In the genomic region with DNA sequence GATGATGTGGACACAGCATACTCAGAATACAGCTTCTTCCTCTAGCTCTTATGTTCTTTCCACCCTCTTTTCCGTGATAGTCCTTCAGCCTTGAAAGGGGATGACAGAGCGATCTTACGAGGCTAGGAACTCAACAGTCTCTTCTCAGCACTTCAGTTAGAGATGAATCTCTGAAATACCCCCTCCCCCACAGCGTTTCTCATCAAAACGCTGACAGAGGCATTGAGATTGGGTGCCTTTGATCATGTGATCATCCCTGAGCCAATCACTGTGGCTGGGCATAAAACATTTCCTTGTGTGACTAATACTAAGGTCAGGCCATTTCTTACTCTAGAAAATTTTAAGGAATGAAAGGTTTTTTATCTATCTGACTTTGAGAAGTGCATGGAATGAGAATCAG, we compare ENCODE assay signal across 14 mouse cellular contexts. TPM values are rescaled to one million over a fixed set of nuclear protein-coding genes. Genes with fewer than 3 reads are reported as not detected.
DNase-seq lines count a peak whose midpoint lies in the region; ATAC-seq and TF ChIP-seq lines count a peak whose summit lies in the region.
"Had no signal": no experiment of that assay in that cellular context is flagged by ENCODE, and none has a peak within 500 bp of the region (broad histone marks: within the 10 kb centered on the region; RNA-seq: fewer than 3 reads in every experiment).

No protein-coding gene starts in this region.

- H3K27ac ChIP-seq in forebrain, postnatal 0 days (ENCODE audit: low read depth, low read length) = no peak overlapping the region
- no peak overlapping the region for H3K27ac ChIP-seq in forebrain, embryonic 10.5 days
- H3K27ac ChIP-seq in CH12.LX (ENCODE audit: insufficient read depth, low read depth) = no peak overlapping the region
- H3K27ac ChIP-seq in midbrain, embryonic 15.5 days = no peak overlapping the region
- H3K27ac ChIP-seq: limb, embryonic 15.5 days had no signal

- 63% methylated on average over 5 of the region's 5 CpGs for WGBS in forebrain, postnatal 0 days
- WGBS in forebrain, embryonic 10.5 days = 66% methylated on average over 5 of the region's 5 CpGs
- WGBS in midbrain, embryonic 15.5 days = 54% methylated on average over 5 of the region's 5 CpGs

- no peaks in the 10 kb centered on the region for H3K4me1 ChIP-seq in forebrain, postnatal 0 days (ENCODE audit: insufficient read depth)
- no peaks in the 10 kb centered on the region for H3K4me1 ChIP-seq in forebrain, embryonic 10.5 days
- H3K4me1 ChIP-seq in CH12.LX (ENCODE audit: control insufficient read depth in 1 of 2, insufficient read depth in 2 of 2) = peaks cover 6 to 15% of the 10 kb centered on the region in 2 experiments
- no peaks in the 10 kb centered on the region for H3K4me1 ChIP-seq in midbrain, embryonic 15.5 days
- H3K4me1 ChIP-seq: limb, embryonic 15.5 days had no signal

- TF ChIP-seq POLR2A in CH12.LX (IDR thresholded peaks at IDR 0.05; ENCODE audit: low read depth, low read length) = peak; percentile 64

- no peak for TF ChIP-seq CTCF in forebrain, postnatal 0 days (IDR thresholded peaks at IDR 0.05; ENCODE audit: low read depth)
- TF ChIP-seq CTCF in CH12.LX (conservative IDR thresholded peaks at IDR 0.05 in 1 of 2, IDR thresholded peaks at IDR 0.05 in 1 of 2; ENCODE audit: low read depth in 2 of 2, low read length in 2 of 2) = no peak

- H3K9me3 ChIP-seq in forebrain, postnatal 0 days (ENCODE audit: low read length) = no peaks in the 10 kb centered on the region
- H3K9me3 ChIP-seq in forebrain, embryonic 10.5 days = no peaks in the 10 kb centered on the region
- no peaks in the 10 kb centered on the region for H3K9me3 ChIP-seq in CH12.LX (replicated peaks; ENCODE audit: low read length)
- no peaks in the 10 kb centered on the region for H3K9me3 ChIP-seq in midbrain, embryonic 15.5 days
- H3K9me3 ChIP-seq: limb, embryonic 15.5 days had no signal

- 0 out of 2 replicates have a peak overlapping the region, but pooled peaks have one; percentile 10 for H3K4me2 ChIP-seq in forebrain, postnatal 0 days (ENCODE audit: low read depth)
- H3K4me2 ChIP-seq in CH12.LX (ENCODE audit: insufficient read depth, low read depth, poor library complexity, severe bottlenecking) = peak overlapping the region; percentile 94
- peak overlapping the region; percentile 24; the same call in 1 of the 2 replicates for H3K4me2 ChIP-seq in midbrain, embryonic 15.5 days
- H3K4me2 ChIP-seq: limb, embryonic 15.5 days; lung, embryonic 14.5 days had no signal

- no peak for TF ChIP-seq RAD21 in CH12.LX (IDR thresholded peaks at IDR 0.05; ENCODE audit: low read depth, low read length)

- 0 out of 2 replicates have a peak, but pooled peaks cover 6% of the 10 kb centered on the region for H3K79me2 ChIP-seq in CH12.LX (replicated peaks; ENCODE audit: control insufficient read depth, extremely low read depth, insufficient read depth, poor library complexity, severe bottlenecking)

- no peak for TF ChIP-seq EP300 in CH12.LX (IDR thresholded peaks at IDR 0.05; ENCODE audit: low read length)

- H3K27me3 ChIP-seq in forebrain, postnatal 0 days (ENCODE audit: insufficient read depth, low read length) = no peaks in the 10 kb centered on the region
- no peaks in the 10 kb centered on the region for H3K27me3 ChIP-seq in forebrain, embryonic 10.5 days (ENCODE audit: poor library complexity, severe bottlenecking)
- H3K27me3 ChIP-seq in CH12.LX (replicated peaks) = no peaks in the 10 kb centered on the region
- no peaks in the 10 kb centered on the region for H3K27me3 ChIP-seq in midbrain, embryonic 15.5 days (replicated peaks)
- H3K27me3 ChIP-seq: limb, embryonic 15.5 days had no signal

- no peaks in the 10 kb centered on the region for H3K36me3 ChIP-seq in forebrain, postnatal 0 days (ENCODE audit: insufficient read depth)
- no peaks in the 10 kb centered on the region for H3K36me3 ChIP-seq in forebrain, embryonic 10.5 days (replicated peaks)
- H3K36me3 ChIP-seq in CH12.LX (replicated peaks in 1 of 2; ENCODE audit: control insufficient read depth in 1 of 2, insufficient read depth in 1 of 2, low read length in 1 of 2) = peaks cover 9 to 17% of the 10 kb centered on the region in 2 experiments
- H3K36me3 ChIP-seq in midbrain, embryonic 15.5 days (replicated peaks) = no peaks in the 10 kb centered on the region
- H3K36me3 ChIP-seq: limb, embryonic 15.5 days had no signal

- H3K4me3 ChIP-seq in forebrain, postnatal 0 days (ENCODE audit: low read depth, low read length) = no peak overlapping the region
- no peak overlapping the region for H3K4me3 ChIP-seq in forebrain, embryonic 10.5 days
- peak overlapping the region; percentile 58 to 76 (median 69) for H3K4me3 ChIP-seq in CH12.LX (replicated peaks in 1 of 3; ENCODE audit: low read depth in 2 of 3, low read length in 2 of 3, poor library complexity in 1 of 3)
- H3K4me3 ChIP-seq in midbrain, embryonic 15.5 days = peak overlapping the region; percentile 26
- H3K4me3 ChIP-seq: limb, embryonic 15.5 days had no signal

- dilution Hi-C loops in CH12.LX (cut with MboI; ENCODE audit: extremely low pct_ligation_motif_present, extremely low pct_unique_long_range_greater_than_20kb, low sequenced_read_pairs) = no loop called here

- no peak overlapping the region for H3K9ac ChIP-seq in forebrain, postnatal 0 days
- peak overlapping the region; percentile 89 for H3K9ac ChIP-seq in CH12.LX (ENCODE audit: insufficient read depth, low read depth)
- no peak overlapping the region for H3K9ac ChIP-seq in midbrain, embryonic 15.5 days
- H3K9ac ChIP-seq: limb, embryonic 15.5 days; lung, embryonic 14.5 days had no signal

- in situ Hi-C loops in CH12.LX (cut with MboI; ENCODE audit: low pct_ligation_motif_present, low pct_unique_long_range_greater_than_20kb, low sequenced_read_pairs) = loop anchor here (10.0 kb wide), 1 partner anchor 229 kb away; no protein-coding TSS in a partner anchor

- DNase-seq in forebrain, postnatal 0 days = no peak
- no peak for DNase-seq in forebrain, embryonic 10.5 days (ENCODE audit: extremely low spot score, low spot score)
- DNase-seq in CH12.LX (ENCODE audit: extremely low read depth) = peak; percentile 94
- peak; percentile 74 for DNase-seq in adrenal gland, postnatal 14 days
- DNase-seq in layer of hippocampus, postnatal 36 days = no peak
- no peak for DNase-seq in cerebellum, adult 11 months
- DNase-seq: cerebellum, adult 8-10 months; gastrocnemius, postnatal 10 days; kidney, postnatal 10 days; lung, embryonic 14.5 days; right cerebral cortex, postnatal 4 days had no signal

- peak; percentile 62 for ATAC-seq in forebrain, postnatal 0 days
- peak; percentile 78 for ATAC-seq in midbrain, embryonic 15.5 days (replicated peaks)
- no peak for ATAC-seq in CD4-positive, CD25-positive, alpha-beta regulatory T cell, adult 4 months

TF ChIP-seq in CH12.LX, 34 proteins besides CTCF, POLR2A, EP300 and RAD21:
- TF ChIP-seq ZMIZ1 (IDR thresholded peaks at IDR 0.05; ENCODE audit: low read depth, low read length) (no peak; the same call in 1 of the 2 replicates), USF2 (conservative IDR thresholded peaks at IDR 0.05; ENCODE audit: low read depth, low read length) (peak; percentile 93), MEF2A (IDR thresholded peaks at IDR 0.05; ENCODE audit: borderline replicate concordance, low read depth, low read length) (peak; percentile 31; the same call in 1 of the 2 replicates), ELF1 (IDR thresholded peaks at IDR 0.05; ENCODE audit: low read depth, low read length) (peak; percentile 76), MAFK (IDR thresholded peaks at IDR 0.05; ENCODE audit: insufficient replicate concordance, low read length) (peak; percentile 67; the same call in 1 of the 2 replicates), TBP (conservative IDR thresholded peaks at IDR 0.05; ENCODE audit: low read depth, low read length) (peak; percentile 98), PAX5 (IDR thresholded peaks at IDR 0.05; ENCODE audit: low read length) (no peak), MAX (IDR thresholded peaks at IDR 0.05; ENCODE audit: low read length) (peak; percentile 81), NELFE (IDR thresholded peaks at IDR 0.05; ENCODE audit: low read depth, low read length) (peak; percentile 61), MXI1 (IDR thresholded peaks at IDR 0.05; ENCODE audit: low read depth, low read length) (no peak), POLR2AphosphoS2 (IDR thresholded peaks at IDR 0.05; ENCODE audit: low read depth, low read length) (peak; percentile 62; the same call in 1 of the 2 replicates), GABPA (IDR thresholded peaks at IDR 0.05; ENCODE audit: insufficient replicate concordance, low read depth, low read length) (no peak), USF1 (IDR thresholded peaks at IDR 0.05; ENCODE audit: low read depth, low read length) (peak; percentile 93), IRF4 (IDR thresholded peaks at IDR 0.05; ENCODE audit: low read depth, low read length) (no peak), TCF12 (IDR thresholded peaks at IDR 0.05; ENCODE audit: low read depth, low read length) (peak; percentile 97), CHD2 (IDR thresholded peaks at IDR 0.05; ENCODE audit: low read length) (peak; percentile 93), NRF1 (IDR thresholded peaks at IDR 0.05; ENCODE audit: low read depth, low read length) (no peak), ETS1 (conservative IDR thresholded peaks at IDR 0.05; ENCODE audit: low read depth, low read length) (no peak)
TF ChIP-seq in CH12.LX: peak in this region for 11.

RNA-seq across cellular contexts. Expression of gene Pthlh, which starts 20.3 kb away (rescaled TPM):
- total RNA-seq in forebrain, postnatal 0 days (2014; rRNA removed) = 0.86 and 0.92 TPM in 2 replicates
- 1.4 and 2.9 TPM in 2 replicates for polyA plus RNA-seq in forebrain, postnatal 0 days (2015; fragmentation: Nextera tagmentation; extraction: Ambion mirVana)
- polyA plus RNA-seq in forebrain, embryonic 10.5 days (2016; fragmentation: Nextera tagmentation; extraction: Ambion mirVana) = 1.7 and 2.3 TPM in 2 replicates
- total RNA-seq in CH12.LX (2012; rRNA removed) (not detected in 2 replicates), CH12.LX (2014; rRNA removed) (not detected in 2 replicates)
- polyA plus RNA-seq in CH12.LX (2012; ENCODE audit: insufficient read length, low read depth) = not detected in 2 replicates
- total RNA-seq in adrenal gland, postnatal 14 days (2021) = 0.56 and 1.1 TPM in 2 replicates
- polyA plus RNA-seq in midbrain, embryonic 15.5 days (2015; fragmentation: Nextera tagmentation; extraction: Ambion mirVana) = 0.79 and 1.1 TPM in 2 replicates
- 1 to 10 TPM; 2.7 TPM for total RNA-seq in layer of hippocampus, postnatal 36 days (2021)
- not detected for polyA plus RNA-seq in CD4-positive, CD25-positive, alpha-beta regulatory T cell, adult 4 months (2017; shearing (Covaris generic))

Comparison
In these comparisons a context has a peak if more than half of its experiments do, and no peak if none do; other contexts are left out.
1. DNase-seq: peak in CH12.LX (single experiment) and adrenal gland, postnatal 14 days (single experiment); none in forebrain, postnatal 0 days (single experiment), forebrain, embryonic 10.5 days (single experiment), layer of hippocampus, postnatal 36 days (0 of 2) and cerebellum, adult 11 months (single experiment).
2. H3K4me2 ChIP-seq: peak in every context shown above with its lines; median percentile 94 in CH12.LX; 24 in midbrain, embryonic 15.5 days; 10 in forebrain, postnatal 0 days.
3. H3K4me3 ChIP-seq: peak in CH12.LX (3 of 3) and midbrain, embryonic 15.5 days (single experiment); none in forebrain, postnatal 0 days (single experiment) and forebrain, embryonic 10.5 days (single experiment).